Mouse (Mus musculus): ENCODE measurements around the gene Clgn. TPM values are rescaled to one million over a fixed set of nuclear protein-coding genes. Genes with fewer than 3 reads are reported as not detected.

Gene Clgn
- total RNA-seq (2022): 1 to 10 TPM; 8.6 to 9.6 (median 9.2) TPM

DNA sequence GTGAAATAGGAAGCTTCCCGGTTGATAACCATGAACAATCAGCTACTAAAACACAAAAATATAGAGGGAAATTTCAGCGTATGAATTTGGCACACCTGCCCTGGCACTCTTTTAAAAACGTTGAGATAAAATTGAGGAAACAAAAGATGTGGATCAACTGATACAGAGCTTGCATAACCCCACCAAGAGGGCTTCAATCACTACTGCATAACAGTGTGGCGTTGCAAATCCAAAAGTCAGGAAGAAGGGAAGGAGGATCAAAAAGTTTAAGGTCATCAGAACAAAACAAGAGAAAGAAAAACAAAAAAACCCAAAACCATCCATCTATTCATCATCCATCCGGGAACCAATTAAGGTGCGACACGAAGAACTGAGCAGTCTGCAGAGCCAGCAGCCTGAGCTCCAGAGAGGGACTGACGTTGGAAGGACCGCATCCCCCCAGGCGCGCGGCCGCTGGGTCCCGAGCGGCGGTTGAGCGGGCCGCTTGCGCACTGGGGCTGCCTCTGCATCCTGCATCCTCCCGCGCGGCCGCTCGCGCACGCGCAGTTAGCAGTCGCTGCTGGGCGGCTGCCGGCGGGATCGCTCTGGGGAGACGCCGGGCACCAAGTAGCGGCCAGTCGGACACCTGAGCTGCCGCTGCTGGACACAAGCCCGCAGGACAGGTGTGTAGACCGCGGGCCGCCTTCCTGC is at the start of gene Clgn:
Gene Clgn (plus strand): TSS at position 552 of the 690 bp plus-strand sequence.
- DNase-seq (ENCODE audit: low spot score in 2 of 2): peak; percentile 59 to 63

GRCm38 (mm10) chr8:83342076-83342475 is 47.6 kb upstream of the Clgn start:
- DNase-seq (ENCODE audit: low spot score in 2 of 2): no peak

GRCm38 (mm10) chr8:83342693-83343092 is 47.0 kb upstream of the Clgn start:
- DNase-seq (ENCODE audit: low spot score in 2 of 2): no peak

DNA sequence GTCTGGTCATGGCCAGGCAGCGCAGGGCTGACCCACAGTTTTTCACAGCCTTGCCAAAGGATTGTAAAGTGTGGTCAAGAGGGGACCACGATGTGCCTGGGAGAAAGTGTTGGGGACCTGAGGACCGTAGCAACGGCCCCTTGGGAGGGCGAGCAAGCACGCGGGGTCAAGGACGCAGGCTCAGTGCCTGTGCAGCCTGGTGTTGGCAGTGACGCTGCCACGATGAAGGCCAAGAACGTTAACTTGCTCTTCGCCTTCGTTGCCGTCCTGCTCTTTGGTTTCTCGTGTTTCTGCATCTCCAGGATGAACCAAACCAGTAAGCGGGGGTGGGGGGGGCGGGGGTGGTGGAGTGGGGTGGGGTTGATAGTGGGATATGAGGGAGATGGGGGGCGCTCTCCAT is 41.4 kb upstream of the Clgn start, which contains the start of gene Mgat4d:
Gene Mgat4d (plus strand): TSS at position 209 of the 400 bp plus-strand sequence.
- DNase-seq (ENCODE audit: low spot score in 2 of 2): no peak

DNA sequence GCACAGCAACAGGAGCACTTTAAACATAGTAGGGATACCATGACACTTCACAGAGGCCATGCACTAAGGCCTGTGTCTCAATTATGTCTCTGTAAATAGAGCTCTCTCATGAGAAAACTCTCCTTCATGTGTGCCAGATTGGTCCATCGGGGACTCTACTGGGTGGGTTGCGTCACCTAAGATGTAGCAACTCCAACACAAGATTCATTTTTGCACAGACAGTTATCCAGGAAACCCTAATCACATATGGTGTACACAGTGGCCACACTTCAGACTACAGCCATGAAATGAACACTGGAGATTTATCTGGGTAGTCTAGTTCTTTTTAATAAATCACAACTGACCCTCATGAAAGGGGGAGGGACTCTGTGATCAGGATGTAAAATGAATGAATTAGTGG is 38.4 kb upstream of the Clgn start:
- DNase-seq (ENCODE audit: low spot score in 2 of 2): no peak

- DNase-seq (ENCODE audit: low spot score in 2 of 2): no peak
These were observed 26.4 kb upstream of the Clgn start for GRCm38 (mm10) chr8:83363156-83363769.

DNA sequence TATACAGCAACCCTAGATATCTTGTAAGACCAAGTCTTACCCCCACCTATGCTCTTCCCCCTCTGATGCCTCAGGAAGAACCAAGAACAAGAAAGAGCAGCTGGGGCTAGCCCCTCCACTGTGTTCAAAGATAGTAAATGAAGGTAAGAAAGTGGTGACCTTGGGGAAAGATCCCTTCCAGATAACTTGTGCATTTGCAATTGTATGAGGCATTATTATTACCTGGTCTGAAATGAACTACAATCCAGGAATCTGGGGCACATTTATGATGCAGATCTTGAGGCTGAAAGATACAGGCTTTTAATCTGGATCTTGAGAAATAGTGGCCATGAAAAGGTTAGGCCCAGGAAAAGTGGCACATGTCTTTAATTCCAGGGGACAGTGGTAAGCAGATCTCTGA is 12.4 kb upstream of the Clgn start:
- DNase-seq (ENCODE audit: low spot score in 2 of 2): no peak

- no peak for DNase-seq (ENCODE audit: low spot score in 2 of 2)
These were observed 9.5 kb upstream of the Clgn start for GRCm38 (mm10) chr8:83380141-83380540.

- DNase-seq (ENCODE audit: low spot score in 2 of 2): no peak
These were observed 8.7 kb upstream of the Clgn start for GRCm38 (mm10) chr8:83381016-83381415.

- no peak for DNase-seq (ENCODE audit: low spot score in 2 of 2)
These were observed 6.8 kb upstream of the Clgn start for GRCm38 (mm10) chr8:83382850-83383249.

DNA sequence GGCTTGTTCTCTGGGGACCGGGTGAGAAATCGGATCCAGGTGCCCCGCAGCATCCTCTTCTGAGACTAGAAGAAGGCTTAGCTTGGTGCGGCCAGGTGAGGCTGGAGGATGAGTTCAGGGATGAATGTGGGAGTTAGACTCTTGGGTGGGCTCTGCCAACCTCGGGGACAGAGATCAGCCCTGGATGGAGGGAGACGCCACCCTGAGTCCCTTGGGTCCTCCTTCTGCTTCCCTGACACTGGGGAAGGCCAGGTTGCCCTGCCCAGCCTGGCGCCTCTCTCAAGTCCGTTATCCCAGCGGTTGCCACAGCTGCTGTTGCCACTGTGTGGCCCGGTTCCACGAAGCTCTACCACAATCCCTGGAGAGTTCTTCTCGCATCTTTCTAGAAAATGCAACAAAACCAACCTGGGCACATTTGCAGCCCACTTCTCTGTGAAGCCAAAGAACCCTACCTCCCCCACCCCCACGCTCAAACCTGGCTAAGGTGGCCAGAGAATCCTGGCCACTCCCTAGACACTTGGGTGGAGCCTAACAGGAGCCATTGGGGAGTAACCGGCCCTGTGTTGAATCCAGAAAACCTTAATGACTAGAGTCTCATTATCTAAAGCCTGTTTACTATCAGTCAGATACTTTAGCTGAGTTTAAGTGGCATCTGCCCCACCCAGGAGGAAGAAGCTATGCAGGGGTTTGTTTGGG is 487 bp downstream of the Clgn start:
- no peak for DNase-seq (ENCODE audit: low spot score in 2 of 2)

DNA sequence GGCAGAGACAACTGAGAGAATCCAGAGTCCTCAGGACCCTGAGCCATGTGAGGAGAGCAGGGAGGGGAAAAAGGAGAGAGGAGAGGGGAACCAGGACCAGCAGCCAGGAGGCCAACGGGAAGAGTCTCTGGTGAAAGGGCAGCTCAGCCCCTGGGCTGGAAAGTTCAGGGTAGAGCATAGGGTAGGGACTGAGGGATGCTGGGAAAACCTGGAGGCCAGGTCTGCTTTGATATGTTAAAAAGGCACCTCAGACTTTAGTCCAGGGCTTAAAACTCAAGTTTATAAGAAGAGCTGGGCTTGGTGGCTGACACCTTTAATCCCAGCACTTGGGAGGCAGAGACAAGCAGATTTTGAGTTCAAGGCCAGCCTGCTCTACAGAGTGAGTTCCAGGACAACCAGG is 2.9 kb downstream of the Clgn start:
- no peak for DNase-seq (ENCODE audit: low spot score in 2 of 2)

- DNase-seq (ENCODE audit: low spot score in 2 of 2): no peak
These were observed 4.7 kb downstream of the Clgn start for GRCm38 (mm10) chr8:83394325-83394724.

- DNase-seq (ENCODE audit: low spot score in 2 of 2): no peak
These were observed 7.0 kb downstream of the Clgn start for GRCm38 (mm10) chr8:83396680-83397079.

GRCm38 (mm10) chr8:83397726-83398125 is 8.1 kb downstream of the Clgn start:
- DNase-seq (ENCODE audit: low spot score in 2 of 2): no peak

DNA sequence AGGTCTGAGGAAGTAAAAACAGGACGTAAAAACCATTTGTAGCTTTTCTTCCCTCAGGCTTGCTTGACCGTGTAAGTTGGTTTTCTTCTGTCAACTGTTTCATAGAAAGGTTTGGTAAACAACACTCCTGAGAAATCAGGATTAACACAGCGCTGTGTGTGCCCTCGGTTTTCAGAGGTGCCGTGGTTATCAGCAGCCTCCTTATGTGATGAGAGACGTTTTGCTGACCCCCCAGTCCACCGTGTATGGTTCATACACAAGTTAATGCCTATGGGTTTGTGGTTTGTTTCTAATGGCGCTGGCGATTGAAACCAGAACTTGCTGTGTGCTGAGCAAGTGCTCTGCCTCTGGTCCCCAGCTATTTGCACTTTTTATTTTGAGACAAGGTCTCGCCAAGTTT is 15.9 kb downstream of the Clgn start:
- no peak for DNase-seq (ENCODE audit: low spot score in 2 of 2)

GRCm38 (mm10) chr8:83406836-83407235 is 17.2 kb downstream of the Clgn start:
- DNase-seq (ENCODE audit: low spot score in 2 of 2): no peak

GRCm38 (mm10) chr8:83408496-83408895 is 18.8 kb downstream of the Clgn start:
- no peak for DNase-seq (ENCODE audit: low spot score in 2 of 2)

- no peak for DNase-seq (ENCODE audit: low spot score in 2 of 2)
These were observed 27.2 kb downstream of the Clgn start for GRCm38 (mm10) chr8:83416878-83417277.

GRCm38 (mm10) chr8:83417970-83418369 is 28.3 kb downstream of the Clgn start:
- DNase-seq (ENCODE audit: low spot score in 2 of 2): no peak

DNA sequence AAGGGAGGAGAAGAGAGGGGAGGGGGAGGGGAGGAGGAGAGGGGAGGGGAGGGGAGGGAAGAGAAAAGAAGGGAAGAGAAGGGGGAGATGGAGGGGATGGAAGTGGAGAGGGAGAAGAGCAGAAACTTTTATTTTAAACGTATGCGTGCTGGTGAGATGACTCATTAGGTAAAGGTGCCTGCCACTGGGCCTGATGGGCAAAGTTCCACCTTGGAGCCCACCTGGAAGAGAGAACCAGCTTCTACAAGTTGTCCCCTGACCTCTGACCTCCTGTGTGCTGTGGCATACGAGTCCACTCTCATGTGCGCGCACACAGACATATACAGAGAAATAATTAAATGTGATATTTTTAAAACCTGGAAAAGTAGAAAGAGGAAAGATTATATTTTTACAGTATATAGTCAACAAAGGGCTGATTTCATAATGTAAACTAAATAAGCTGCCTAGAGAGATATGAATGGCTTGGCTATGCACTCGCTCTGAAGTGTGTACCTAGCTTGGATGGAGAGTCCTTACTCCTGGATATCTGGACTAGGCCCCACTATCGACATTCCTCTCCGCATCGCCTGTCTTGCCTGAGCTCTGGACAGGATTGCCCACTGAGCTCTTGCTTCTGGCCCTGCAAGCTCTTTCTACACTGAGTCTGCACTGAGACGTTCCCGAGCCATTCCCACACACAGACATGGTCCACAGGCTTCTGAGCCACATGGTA is 29.3 kb downstream of the Clgn start:
- DNase-seq (ENCODE audit: low spot score in 2 of 2): no peak

DNA sequence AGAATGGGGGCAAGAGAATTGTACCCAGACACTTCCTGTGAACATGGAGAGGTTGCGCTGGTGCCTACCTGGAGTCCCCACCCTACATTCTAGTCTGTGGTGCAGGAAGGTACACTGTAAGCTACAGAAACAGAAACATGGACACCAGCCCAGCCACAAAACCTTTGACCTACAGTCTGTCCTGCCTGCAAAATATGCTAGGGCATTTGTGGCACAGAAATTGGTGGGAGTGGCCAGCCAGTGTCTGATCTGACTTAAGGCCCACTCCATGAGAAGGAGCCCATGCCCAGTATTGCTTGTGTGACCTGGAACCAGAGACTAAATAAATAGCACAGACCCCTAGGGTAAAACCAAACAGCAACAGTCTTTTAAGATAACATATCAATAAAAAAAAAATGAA is 31.7 kb downstream of the Clgn start:
- no peak for DNase-seq (ENCODE audit: low spot score in 2 of 2)
